Mouse (Mus musculus): Measurements from ENCODE around the gene Jade1. TPM values are rescaled to one million over a fixed set of nuclear protein-coding genes. Genes with fewer than 3 reads are reported as not detected.

Gene Jade1
- total and polyA plus RNA-seq, 3 experiments, result 9.6 to 11.0 (median 10.7) TPM

- TF ChIP-seq RCOR1 (conservative IDR thresholded peaks at IDR 0.05; ENCODE audit: low read depth, low read length), result no peak
- TF ChIP-seq MEF2A (IDR thresholded peaks at IDR 0.05; ENCODE audit: borderline replicate concordance, low read depth, low read length), result no peak
- TF ChIP-seq CHD2 (IDR thresholded peaks at IDR 0.05; ENCODE audit: low read length), result no peak
- no peak for TF ChIP-seq POLR2A (IDR thresholded peaks at IDR 0.05; ENCODE audit: low read depth, low read length)
- no peak for TF ChIP-seq EP300 (IDR thresholded peaks at IDR 0.05; ENCODE audit: low read length)
- no peak for TF ChIP-seq TBP (conservative IDR thresholded peaks at IDR 0.05; ENCODE audit: low read depth, low read length)
- TF ChIP-seq NRF1 (IDR thresholded peaks at IDR 0.05; ENCODE audit: low read depth, low read length), result no peak
- no peak for TF ChIP-seq TCF12 (IDR thresholded peaks at IDR 0.05; ENCODE audit: low read depth, low read length)
- TF ChIP-seq BHLHE40 (IDR thresholded peaks at IDR 0.05; ENCODE audit: low read depth, low read length), result no peak
- no peak for TF ChIP-seq CHD1 (IDR thresholded peaks at IDR 0.05; ENCODE audit: low read depth, low read length)
- TF ChIP-seq ZMIZ1 (IDR thresholded peaks at IDR 0.05; ENCODE audit: low read depth, low read length), result no peak
- no peak for TF ChIP-seq JUND (conservative IDR thresholded peaks at IDR 0.05; ENCODE audit: low read depth, low read length)
- no peak for TF ChIP-seq MXI1 (IDR thresholded peaks at IDR 0.05; ENCODE audit: low read depth, low read length)
- TF ChIP-seq SMC3 (IDR thresholded peaks at IDR 0.05; ENCODE audit: low read depth, low read length), result no peak
- no peak for TF ChIP-seq KAT2A (IDR thresholded peaks at IDR 0.05; ENCODE audit: insufficient replicate concordance, low read length)
- TF ChIP-seq CTCF (conservative IDR thresholded peaks at IDR 0.05 in 1 of 2, IDR thresholded peaks at IDR 0.05 in 1 of 2; ENCODE audit: low read depth in 2 of 2, low read length in 2 of 2), result no peak
- TF ChIP-seq E2F4 (IDR thresholded peaks at IDR 0.05; ENCODE audit: insufficient replicate concordance, low read depth, low read length), result no peak
- in situ Hi-C loops (cut with MboI; ENCODE audit: low pct_ligation_motif_present, low pct_unique_long_range_greater_than_20kb, low sequenced_read_pairs), result no loop called here
- DNase-seq (ENCODE audit: extremely low read depth), result no peak
- dilution Hi-C loops (cut with MboI; ENCODE audit: extremely low pct_ligation_motif_present, extremely low pct_unique_long_range_greater_than_20kb, low sequenced_read_pairs), result no loop called here
- H3K27me3 ChIP-seq (replicated peaks), result no peaks in the 10 kb centered on the region
- H3K79me2 ChIP-seq (replicated peaks; ENCODE audit: control insufficient read depth, extremely low read depth, insufficient read depth, poor library complexity, severe bottlenecking), result peaks cover 10% of the 10 kb centered on the region
- no peak overlapping the region for H3K9ac ChIP-seq (ENCODE audit: insufficient read depth, low read depth)
- peaks cover 0 to 26% of the 10 kb centered on the region in 2 experiments; a peak in 2 of 4 replicates for H3K4me1 ChIP-seq (ENCODE audit: control insufficient read depth in 1 of 2, insufficient read depth in 2 of 2)
- H3K4me2 ChIP-seq (ENCODE audit: insufficient read depth, low read depth, poor library complexity, severe bottlenecking), result no peak overlapping the region
- H3K4me3 ChIP-seq (replicated peaks in 1 of 3; ENCODE audit: low read depth in 2 of 3, low read length in 2 of 3, poor library complexity in 1 of 3), result no peak overlapping the region
- no peak overlapping the region for H3K27ac ChIP-seq (ENCODE audit: insufficient read depth, low read depth)
- peaks cover 44 to 85% of the 10 kb centered on the region in 2 experiments for H3K36me3 ChIP-seq (replicated peaks in 1 of 2; ENCODE audit: control insufficient read depth in 1 of 2, insufficient read depth in 1 of 2, low read length in 1 of 2)
- H3K9me3 ChIP-seq (replicated peaks; ENCODE audit: low read length), result no peaks in the 10 kb centered on the region
These were observed 33.0 kb downstream of the Jade1 start for GRCm38 (mm10) chr3:41588495-41588894.

GRCm38 (mm10) chr3:41589246-41589914 is 33.8 kb downstream of the Jade1 start:
- Histone ChIP-seq H3K27me3 (replicated peaks) (no peaks in the 10 kb centered on the region), H3K27ac (ENCODE audit: insufficient read depth, low read depth) (no peak overlapping the region), H3K9me3 (replicated peaks; ENCODE audit: low read length) (no peaks in the 10 kb centered on the region), H3K4me2 (ENCODE audit: insufficient read depth, low read depth, poor library complexity, severe bottlenecking) (no peak overlapping the region), H3K36me3 (replicated peaks in 1 of 2; ENCODE audit: control insufficient read depth in 1 of 2, insufficient read depth in 1 of 2, low read length in 1 of 2) (peaks cover 51 to 87% of the 10 kb centered on the region in 2 experiments), H3K79me2 (replicated peaks; ENCODE audit: control insufficient read depth, extremely low read depth, insufficient read depth, poor library complexity, severe bottlenecking) (peaks cover 10% of the 10 kb centered on the region), H3K9ac (ENCODE audit: insufficient read depth, low read depth) (no peak overlapping the region), H3K4me3 (replicated peaks in 1 of 3; ENCODE audit: low read depth in 2 of 3, low read length in 2 of 3, poor library complexity in 1 of 3) (no peak overlapping the region), H3K4me1 (ENCODE audit: control insufficient read depth in 1 of 2, insufficient read depth in 2 of 2) (peaks cover 0 to 19% of the 10 kb centered on the region in 2 experiments; a peak in 2 of 4 replicates)
- TF ChIP-seq ZNF384 (IDR thresholded peaks at IDR 0.05; ENCODE audit: low read depth, low read length), result no peak
- no peak for TF ChIP-seq USF1 (IDR thresholded peaks at IDR 0.05; ENCODE audit: low read depth, low read length)
- no peak for TF ChIP-seq HCFC1 (IDR thresholded peaks at IDR 0.05; ENCODE audit: low read depth, low read length)
- TF ChIP-seq NELFE (IDR thresholded peaks at IDR 0.05; ENCODE audit: low read depth, low read length), result no peak
- no peak for TF ChIP-seq ELF1 (IDR thresholded peaks at IDR 0.05; ENCODE audit: low read depth, low read length)
- no peak for TF ChIP-seq BHLHE40 (IDR thresholded peaks at IDR 0.05; ENCODE audit: low read depth, low read length)
- TF ChIP-seq CHD2 (IDR thresholded peaks at IDR 0.05; ENCODE audit: low read length), result no peak
- no peak for TF ChIP-seq ZC3H11A (IDR thresholded peaks at IDR 0.05; ENCODE audit: low read depth, low read length)
- TF ChIP-seq GABPA (IDR thresholded peaks at IDR 0.05; ENCODE audit: insufficient replicate concordance, low read depth, low read length), result no peak
- TF ChIP-seq USF2 (conservative IDR thresholded peaks at IDR 0.05; ENCODE audit: low read depth, low read length), result no peak
- no peak for TF ChIP-seq IRF4 (IDR thresholded peaks at IDR 0.05; ENCODE audit: low read depth, low read length)
- no peak for TF ChIP-seq SMC3 (IDR thresholded peaks at IDR 0.05; ENCODE audit: low read depth, low read length)
- TF ChIP-seq MAFK (IDR thresholded peaks at IDR 0.05; ENCODE audit: insufficient replicate concordance, low read length), result no peak
- no peak for TF ChIP-seq JUN (IDR thresholded peaks at IDR 0.05; ENCODE audit: insufficient read depth, low read depth, low read length)
- no peak for TF ChIP-seq MXI1 (IDR thresholded peaks at IDR 0.05; ENCODE audit: low read depth, low read length)
- no peak for TF ChIP-seq E2F4 (IDR thresholded peaks at IDR 0.05; ENCODE audit: insufficient replicate concordance, low read depth, low read length)
- TF ChIP-seq MYC (IDR thresholded peaks at IDR 0.05; ENCODE audit: low read depth, low read length), result no peak
- TF ChIP-seq POLR2AphosphoS2 (IDR thresholded peaks at IDR 0.05; ENCODE audit: low read depth, low read length), result no peak
- TF ChIP-seq MAZ (IDR thresholded peaks at IDR 0.05; ENCODE audit: low read depth, low read length), result no peak
- dilution Hi-C loops (cut with MboI; ENCODE audit: extremely low pct_ligation_motif_present, extremely low pct_unique_long_range_greater_than_20kb, low sequenced_read_pairs) (no loop called here), in situ Hi-C loops (cut with MboI; ENCODE audit: low pct_ligation_motif_present, low pct_unique_long_range_greater_than_20kb, low sequenced_read_pairs) (no loop called here)
- no peak for DNase-seq (ENCODE audit: extremely low read depth)
